Mouse (Mus musculus) liver, embryonic 13.5 days (tissue): ENCODE results near the gene Gm42791. TPM values are rescaled to one million over a fixed set of nuclear protein-coding genes. Genes with fewer than 3 reads are reported as not detected.
A peak's percentile ranks its signal among the peaks of the same experiment; 100 is the strongest.

Experiments used
- ATAC-seq: fragments of 200-750 bp; cut with Nextera tagmentation; 2 replicates; pipeline ENCODE4 v1.8.0; 2017; ENCODE audit warnings: low read depth, mild to moderate bottlenecking, moderate number of reproducible peaks, moderate library complexity
- DNase-seq: peaks from one replicate; pipeline ENCODE4 v3.0.0; 2022
- H3K27ac ChIP-seq: fragments of 300-500 bp; sonication (generic); 2 replicates; pipeline ENCODE4 v1.5.1; 2015; ENCODE audit warnings: moderate library complexity, mild to moderate bottlenecking, inconsistent platforms
- H3K27me3 ChIP-seq: fragments of 300-500 bp; sonication (generic); 2 replicates; pipeline ENCODE4 v1.6.1; 2015; ENCODE audit warnings: mild to moderate bottlenecking, inconsistent platforms
- H3K36me3 ChIP-seq: fragments of 300-500 bp; sonication (generic); 2 replicates; pipeline ENCODE4 v1.6.1; 2015; ENCODE audit warnings: mild to moderate bottlenecking, inconsistent platforms
- H3K4me1 ChIP-seq: fragments of 300-500 bp; sonication (generic); replicated peaks from 2 replicates; pipeline ENCODE4 v1.6.1; 2015; ENCODE audit warnings: inconsistent platforms
- H3K4me2 ChIP-seq: fragments of 300-500 bp; sonication (generic); 2 replicates; pipeline ENCODE4 v1.6.1; 2015; ENCODE audit warnings: inconsistent platforms, mild to moderate bottlenecking, moderate library complexity
- H3K4me3 ChIP-seq: fragments of 300-500 bp; sonication (generic); replicated peaks from 2 replicates; pipeline ENCODE4 v1.5.1; 2015; ENCODE audit warnings: mild to moderate bottlenecking, inconsistent platforms
- H3K9ac ChIP-seq: fragments of 300-500 bp; sonication (generic); 2 replicates; pipeline ENCODE4 v1.6.1; 2015; ENCODE audit warnings: mild to moderate bottlenecking, inconsistent platforms
- H3K9me3 ChIP-seq: fragments of 300-500 bp; sonication (generic); replicated peaks from 2 replicates; pipeline ENCODE4 v1.6.1; 2016; ENCODE audit warnings: inconsistent platforms
- WGBS: fragments of 180-500 bp; shearing (Covaris S2); methylation state at CpG from one replicate; pipeline ENCODE4 v1.1.7; 2015; ENCODE audit not compliant: insufficient replicate concordance; 5-methylcytosine and 5-hydroxymethylcytosine counted together
- polyA plus RNA-seq: library from polyadenylated mRNA; unstranded; fragments of >200 nt; fragmentation: Nextera tagmentation; extraction: Ambion mirVana; gene quantifications from 2 replicates; pipeline ENCODE4 v1.2.1, GENCODE M21; 2015

The Gm42791 gene
- polyA plus RNA-seq, 1 experiment from 2014 or later, result 0.86 TPM

GRCm38 (mm10) chr5:148977698-148978457, 17.1 kb downstream of the Gm42791 start:
- H3K4me1 ChIP-seq, result peaks cover 43% of the 10 kb centered on the region
- DNase-seq, result no peak
- 22% methylated on average over 14 of the region's 14 CpGs for WGBS

GRCm38 (mm10) chr5:148976876-148977275, 18.1 kb downstream of the Gm42791 start:
- ATAC-seq (no peak), DNase-seq (no peak)
- Histone ChIP-seq H3K4me3 (no peak overlapping the region), H3K9ac (no peak overlapping the region), H3K4me2 (no peak overlapping the region), H3K27me3 (no peaks in the 10 kb centered on the region), H3K27ac (no peak overlapping the region), H3K36me3 (no peaks in the 10 kb centered on the region), H3K4me1 (peaks cover 43% of the 10 kb centered on the region), H3K9me3 (no peaks in the 10 kb centered on the region)
- WGBS, result 64% methylated on average over 8 of the region's 8 CpGs

More at GRCm38 (mm10) chr5:148977698-148978457, 17.1 kb downstream of the Gm42791 start:
- no peaks in the 10 kb centered on the region for H3K27me3 ChIP-seq
- no peaks in the 10 kb centered on the region for H3K36me3 ChIP-seq
- H3K4me2 ChIP-seq, result no peak overlapping the region
- ATAC-seq, result 0 out of 2 replicates have a peak, but pooled peaks have one; percentile 4
- no peak overlapping the region for H3K9ac ChIP-seq
- peak overlapping the region; percentile 82 for H3K27ac ChIP-seq
- H3K4me3 ChIP-seq, result no peak overlapping the region
- no peaks in the 10 kb centered on the region for H3K9me3 ChIP-seq

- Histone ChIP-seq H3K9me3 (no peaks in the 10 kb centered on the region), H3K27me3 (no peaks in the 10 kb centered on the region), H3K4me1 (peaks cover 47% of the 10 kb centered on the region), H3K4me2 (no peak overlapping the region), H3K4me3 (no peak overlapping the region), H3K27ac (no peak overlapping the region), H3K36me3 (no peaks in the 10 kb centered on the region), H3K9ac (no peak overlapping the region)
- ATAC-seq (no peak), DNase-seq (no peak)
- WGBS, result 76% methylated on average over 12 of the region's 12 CpGs
Observed at GRCm38 (mm10) chr5:148975035-148975434, 19.9 kb downstream of the Gm42791 start.

GRCm38 (mm10) chr5:148973019-148973668, 21.8 kb downstream of the Gm42791 start:
- Histone ChIP-seq H3K4me2 (no peak overlapping the region), H3K27ac (no peak overlapping the region), H3K27me3 (no peaks in the 10 kb centered on the region), H3K4me3 (no peak overlapping the region), H3K36me3 (no peaks in the 10 kb centered on the region), H3K9ac (no peak overlapping the region), H3K9me3 (no peaks in the 10 kb centered on the region), H3K4me1 (peaks cover 49% of the 10 kb centered on the region)
- ATAC-seq (no peak), DNase-seq (no peak)
- WGBS, result 27% methylated on average over 6 of the region's 6 CpGs

- H3K9me3 ChIP-seq, result no peaks in the 10 kb centered on the region
- WGBS, result 80% methylated on average over 8 of the region's 8 CpGs
- DNase-seq, result no peak
- H3K27me3 ChIP-seq, result no peaks in the 10 kb centered on the region
- no peak for ATAC-seq
- H3K4me2 ChIP-seq, result no peak overlapping the region
- H3K36me3 ChIP-seq, result no peaks in the 10 kb centered on the region
- H3K9ac ChIP-seq, result no peak overlapping the region
- H3K4me3 ChIP-seq, result no peak overlapping the region
- H3K4me1 ChIP-seq, result peaks cover 51% of the 10 kb centered on the region
- no peak overlapping the region for H3K27ac ChIP-seq
Observed at GRCm38 (mm10) chr5:148972167-148972566, 22.8 kb downstream of the Gm42791 start.

GRCm38 (mm10) chr5:148969648-148970047, 25.3 kb downstream of the Gm42791 start:
- no peak for ATAC-seq
- Histone ChIP-seq H3K4me2 (no peak overlapping the region), H3K36me3 (no peaks in the 10 kb centered on the region), H3K27ac (no peak overlapping the region), H3K9me3 (no peaks in the 10 kb centered on the region), H3K4me1 (peaks cover 72% of the 10 kb centered on the region), H3K9ac (no peak overlapping the region), H3K4me3 (no peak overlapping the region), H3K27me3 (no peaks in the 10 kb centered on the region)
- WGBS, result 46% methylated on average over 9 of the region's 9 CpGs
- DNase-seq, result no peak

- H3K4me1 ChIP-seq, result peaks cover 74% of the 10 kb centered on the region
- H3K27ac ChIP-seq, result no peak overlapping the region
- H3K4me3 ChIP-seq, result no peak overlapping the region
- H3K27me3 ChIP-seq, result no peaks in the 10 kb centered on the region
- H3K9me3 ChIP-seq, result no peaks in the 10 kb centered on the region
- no peaks in the 10 kb centered on the region for H3K36me3 ChIP-seq
- no peak overlapping the region for H3K9ac ChIP-seq
- ATAC-seq, result no peak
- 47% methylated on average over 7 of the region's 7 CpGs for WGBS
- DNase-seq, result no peak
- no peak overlapping the region for H3K4me2 ChIP-seq
Observed at GRCm38 (mm10) chr5:148968958-148969576, 25.9 kb downstream of the Gm42791 start.

- Histone ChIP-seq H3K4me3 (no peak overlapping the region), H3K4me1 (peaks cover 79% of the 10 kb centered on the region), H3K9me3 (no peaks in the 10 kb centered on the region), H3K27me3 (no peaks in the 10 kb centered on the region), H3K9ac (no peak overlapping the region), H3K36me3 (no peaks in the 10 kb centered on the region), H3K27ac (peak overlapping the region; percentile 35), H3K4me2 (no peak overlapping the region)
- no peak for ATAC-seq
- no peak for DNase-seq
- WGBS, result 46% methylated on average over 5 of the region's 5 CpGs
Observed at GRCm38 (mm10) chr5:148968179-148968578, 26.8 kb downstream of the Gm42791 start.

- no peak for DNase-seq
- peak overlapping the region; percentile 63 for H3K9ac ChIP-seq
- no peaks in the 10 kb centered on the region for H3K27me3 ChIP-seq
- no peak for ATAC-seq
- 54% methylated on average over 6 of the region's 6 CpGs for WGBS
- no peaks in the 10 kb centered on the region for H3K36me3 ChIP-seq
- peak overlapping the region; percentile 27; the same call in 1 of the 2 replicates for H3K4me3 ChIP-seq
- H3K4me2 ChIP-seq, result peak overlapping the region; percentile 60
- peaks cover 77% of the 10 kb centered on the region for H3K4me1 ChIP-seq
- no peaks in the 10 kb centered on the region for H3K9me3 ChIP-seq
- H3K27ac ChIP-seq, result peak overlapping the region; percentile 91
Observed at GRCm38 (mm10) chr5:148966395-148966794, 28.6 kb downstream of the Gm42791 start.

- H3K27ac ChIP-seq, result peak overlapping the region; percentile 91
- H3K4me2 ChIP-seq, result peak overlapping the region; percentile 60
- H3K36me3 ChIP-seq, result no peaks in the 10 kb centered on the region
- H3K4me1 ChIP-seq, result peaks cover 72% of the 10 kb centered on the region
- ATAC-seq, result peak; percentile 97
- H3K27me3 ChIP-seq, result no peaks in the 10 kb centered on the region
- H3K4me3 ChIP-seq, result peak overlapping the region; percentile 27
- peak; percentile 71 for DNase-seq
- 10% methylated on average over 13 of the region's 13 CpGs for WGBS
- H3K9ac ChIP-seq, result peak overlapping the region; percentile 63
- H3K9me3 ChIP-seq, result no peaks in the 10 kb centered on the region
Observed at GRCm38 (mm10) chr5:148965691-148966333, 29.1 kb downstream of the Gm42791 start.

- Histone ChIP-seq H3K4me3 (peak overlapping the region; percentile 27; the same call in 1 of the 2 replicates), H3K9me3 (no peaks in the 10 kb centered on the region), H3K36me3 (no peaks in the 10 kb centered on the region), H3K9ac (peak overlapping the region; percentile 63), H3K27ac (peak overlapping the region; percentile 91), H3K4me2 (peak overlapping the region; percentile 60), H3K27me3 (no peaks in the 10 kb centered on the region), H3K4me1 (peaks cover 72% of the 10 kb centered on the region)
- ATAC-seq, result no peak
- WGBS, result 80% methylated on average over 15 of the region's 15 CpGs
- DNase-seq, result no peak
Observed at GRCm38 (mm10) chr5:148965089-148965591, 29.8 kb downstream of the Gm42791 start.
